Mouse (Mus musculus) liver, embryonic 16.5 days (tissue): ENCODE results near the gene Camsap1. TPM values are rescaled to one million over a fixed set of nuclear protein-coding genes. Genes with fewer than 3 reads are reported as not detected.
A peak's percentile ranks its signal among the peaks of the same experiment; 100 is the strongest.

Source experiments
- ATAC-seq: fragments of 200-750 bp; cut with Nextera tagmentation; 2 replicates; pipeline ENCODE4 v1.8.0; 2017; ENCODE audit warnings: low read depth, mild to moderate bottlenecking, moderate number of reproducible peaks, moderate library complexity
- H3K27ac ChIP-seq: fragments of 300-500 bp; sonication (generic); 2 replicates; pipeline ENCODE4 v1.5.1; 2014; ENCODE audit warnings: mild to moderate bottlenecking, low read length
- H3K27me3 ChIP-seq: fragments of 300-500 bp; sonication (generic); 2 replicates; pipeline ENCODE4 v1.6.1; 2014; ENCODE audit warnings: low read depth, low read length, mixed read lengths; ENCODE audit not compliant: control insufficient read depth, insufficient read depth
- H3K36me3 ChIP-seq: fragments of 300-500 bp; sonication (generic); 2 replicates; pipeline ENCODE4 v1.6.1; 2014; ENCODE audit warnings: mild to moderate bottlenecking; ENCODE audit not compliant: control insufficient read depth, insufficient read depth
- H3K4me1 ChIP-seq: fragments of 300-500 bp; sonication (generic); 2 replicates; pipeline ENCODE4 v1.6.1; 2014; ENCODE audit warnings: low read depth, low read length, mixed read lengths; ENCODE audit not compliant: control insufficient read depth
- H3K4me2 ChIP-seq: fragments of 300-500 bp; sonication (generic); 2 replicates; pipeline ENCODE4 v1.6.1; 2014; ENCODE audit warnings: low read depth, low read length, mixed read lengths
- H3K4me3 ChIP-seq: fragments of 300-500 bp; sonication (generic); 2 replicates; pipeline ENCODE4 v1.5.1; 2014; ENCODE audit warnings: low read depth, mild to moderate bottlenecking, low read length
- H3K9ac ChIP-seq: fragments of 300-500 bp; sonication (generic); 2 replicates; pipeline ENCODE4 v1.6.1; 2014; ENCODE audit warnings: low read depth, low read length
- H3K9me3 ChIP-seq: fragments of 300-500 bp; sonication (generic); replicated peaks from 2 replicates; pipeline ENCODE4 v1.6.1; 2016; ENCODE audit warnings: low read length; ENCODE audit not compliant: control insufficient read depth
- WGBS: fragments of 180-500 bp; shearing (Covaris S2); extraction: QIAGEN DNeasy Blood & Tissue Kit; methylation state at CpG from one replicate; pipeline ENCODE4 v1.1.7; 2014; ENCODE audit not compliant: insufficient replicate concordance; 5-methylcytosine and 5-hydroxymethylcytosine counted together
- polyA plus RNA-seq: library from polyadenylated mRNA; unstranded; fragments of >200 nt; fragmentation: Nextera tagmentation; extraction: Ambion mirVana; gene quantifications from 2 replicates; pipeline ENCODE4 v1.2.1, GENCODE M21; 2015

Gene Camsap1
- polyA plus RNA-seq, 1 experiment from 2014 or later = 1.8 TPM

GRCm38 (mm10) chr2:26017326-26017725 lies 34.2 kb upstream of the Camsap1 start:
- H3K4me1 ChIP-seq = peaks cover 53% of the 10 kb centered on the region
- H3K4me3 ChIP-seq = peak overlapping the region; percentile 82
- H3K27ac ChIP-seq = peak overlapping the region; percentile 98
- peak overlapping the region; percentile 93 for H3K4me2 ChIP-seq
- H3K9me3 ChIP-seq = no peaks in the 10 kb centered on the region
- H3K27me3 ChIP-seq = no peaks in the 10 kb centered on the region
- 22% methylated on average over 4 of the region's 4 CpGs for WGBS
- H3K36me3 ChIP-seq = peaks cover 33% of the 10 kb centered on the region
- ATAC-seq = no peak
- peak overlapping the region; percentile 93 for H3K9ac ChIP-seq

- H3K4me2 ChIP-seq = peak overlapping the region; percentile 93
- H3K4me1 ChIP-seq = peaks cover 62% of the 10 kb centered on the region
- peak overlapping the region; percentile 98 for H3K27ac ChIP-seq
- H3K4me3 ChIP-seq = peak overlapping the region; percentile 67
- peak; percentile 99 for ATAC-seq
- no peaks in the 10 kb centered on the region for H3K27me3 ChIP-seq
- H3K9me3 ChIP-seq = no peaks in the 10 kb centered on the region
- WGBS = 27% methylated on average over 3 of the region's 3 CpGs
- peaks cover 69% of the 10 kb centered on the region for H3K36me3 ChIP-seq
- H3K9ac ChIP-seq = peak overlapping the region; percentile 93
Observed at GRCm38 (mm10) chr2:26013674-26014073, 30.6 kb upstream of the Camsap1 start.

- H3K4me1 ChIP-seq = peaks cover 47% of the 10 kb centered on the region
- WGBS = 50% methylated on average over 1 of the region's 1 CpGs
- H3K4me2 ChIP-seq = peak overlapping the region; percentile 93
- ATAC-seq = no peak
- H3K27ac ChIP-seq = peak overlapping the region; percentile 98
- H3K9ac ChIP-seq = peak overlapping the region; percentile 80
- H3K4me3 ChIP-seq = peak overlapping the region; percentile 67
- H3K9me3 ChIP-seq = no peaks in the 10 kb centered on the region
- H3K27me3 ChIP-seq = no peaks in the 10 kb centered on the region
- peaks cover 86% of the 10 kb centered on the region for H3K36me3 ChIP-seq
Observed at GRCm38 (mm10) chr2:26011420-26011819, 28.3 kb upstream of the Camsap1 start.

- H3K9ac ChIP-seq = no peak overlapping the region
- no peak overlapping the region for H3K4me3 ChIP-seq
- peaks cover 97% of the 10 kb centered on the region for H3K36me3 ChIP-seq
- H3K27me3 ChIP-seq = no peaks in the 10 kb centered on the region
- no peaks in the 10 kb centered on the region; the same call in 1 of the 2 replicates for H3K4me1 ChIP-seq
- H3K4me2 ChIP-seq = no peak overlapping the region
- WGBS = 78% methylated on average over 2 of the region's 2 CpGs
- ATAC-seq = no peak
- H3K9me3 ChIP-seq = no peaks in the 10 kb centered on the region
- H3K27ac ChIP-seq = no peak overlapping the region
Observed at GRCm38 (mm10) chr2:26002001-26002400, 18.9 kb upstream of the Camsap1 start.

GRCm38 (mm10) chr2:26001136-26001535 lies 18.1 kb upstream of the Camsap1 start:
- Histone ChIP-seq H3K9me3 (no peaks in the 10 kb centered on the region), H3K36me3 (peaks cover 97% of the 10 kb centered on the region), H3K27ac (no peak overlapping the region), H3K4me1 (no peaks in the 10 kb centered on the region; the same call in 1 of the 2 replicates), H3K27me3 (no peaks in the 10 kb centered on the region), H3K4me2 (no peak overlapping the region), H3K9ac (no peak overlapping the region), H3K4me3 (no peak overlapping the region)
- WGBS = 94% methylated on average over 5 of the region's 5 CpGs
- no peak for ATAC-seq

GRCm38 (mm10) chr2:25997716-25998115 lies 14.6 kb upstream of the Camsap1 start:
- H3K36me3 ChIP-seq = peaks cover 70% of the 10 kb centered on the region

GRCm38 (mm10) chr2:25994791-25995190 lies 11.7 kb upstream of the Camsap1 start:
- 79% methylated on average over 3 of the region's 3 CpGs for WGBS
- H3K27me3 ChIP-seq = no peaks in the 10 kb centered on the region
- no peak overlapping the region for H3K4me3 ChIP-seq
- ATAC-seq = no peak
- H3K4me2 ChIP-seq = no peak overlapping the region
- H3K9ac ChIP-seq = no peak overlapping the region
- H3K9me3 ChIP-seq = no peaks in the 10 kb centered on the region
- peaks cover 42% of the 10 kb centered on the region for H3K36me3 ChIP-seq
- no peak overlapping the region for H3K27ac ChIP-seq
- no peaks in the 10 kb centered on the region for H3K4me1 ChIP-seq

More at GRCm38 (mm10) chr2:25997716-25998115, 14.6 kb upstream of the Camsap1 start:
- no peaks in the 10 kb centered on the region for H3K9me3 ChIP-seq
- H3K9ac ChIP-seq = no peak overlapping the region
- H3K4me3 ChIP-seq = no peak overlapping the region
- ATAC-seq = no peak
- 92% methylated on average over 3 of the region's 3 CpGs for WGBS
- no peak overlapping the region for H3K4me2 ChIP-seq
- H3K27ac ChIP-seq = no peak overlapping the region
- no peaks in the 10 kb centered on the region; the same call in 1 of the 2 replicates for H3K4me1 ChIP-seq
- H3K27me3 ChIP-seq = no peaks in the 10 kb centered on the region

- no peak overlapping the region for H3K27ac ChIP-seq
- no peak overlapping the region for H3K4me3 ChIP-seq
- H3K4me1 ChIP-seq = no peaks in the 10 kb centered on the region
- no peak overlapping the region for H3K4me2 ChIP-seq
- 70% methylated on average over 2 of the region's 2 CpGs for WGBS
- ATAC-seq = no peak
- H3K9ac ChIP-seq = no peak overlapping the region
- no peaks in the 10 kb centered on the region for H3K9me3 ChIP-seq
- H3K27me3 ChIP-seq = no peaks in the 10 kb centered on the region
- H3K36me3 ChIP-seq = peaks cover 17% of the 10 kb centered on the region
Observed at GRCm38 (mm10) chr2:25992285-25992684, 9.2 kb upstream of the Camsap1 start.

GRCm38 (mm10) chr2:25989651-25990050 lies 6.6 kb upstream of the Camsap1 start:
- H3K4me3 ChIP-seq = no peak overlapping the region
- no peak overlapping the region for H3K4me2 ChIP-seq
- H3K27me3 ChIP-seq = no peaks in the 10 kb centered on the region
- H3K27ac ChIP-seq = no peak overlapping the region
- H3K9me3 ChIP-seq = no peaks in the 10 kb centered on the region
- no peak overlapping the region for H3K9ac ChIP-seq
- H3K4me1 ChIP-seq = no peaks in the 10 kb centered on the region
- no peak for ATAC-seq
- WGBS = 74% methylated on average over 1 of the region's 1 CpGs
- no peaks in the 10 kb centered on the region for H3K36me3 ChIP-seq
